Mouse (Mus musculus) liver, embryonic 16.5 days (tissue): ENCODE data around the gene Iqcf4. TPM values are rescaled to one million over a fixed set of nuclear protein-coding genes. Genes with fewer than 3 reads are reported as not detected.

Experiments
- ATAC-seq: fragments of 200-750 bp; cut with Nextera tagmentation; 2 replicates; pipeline ENCODE4 v1.8.0; 2017; ENCODE audit warnings: low read depth, mild to moderate bottlenecking, moderate number of reproducible peaks, moderate library complexity
- H3K27ac ChIP-seq: fragments of 300-500 bp; sonication (generic); 2 replicates; pipeline ENCODE4 v1.5.1; 2014; ENCODE audit warnings: mild to moderate bottlenecking, low read length
- H3K27me3 ChIP-seq: fragments of 300-500 bp; sonication (generic); 2 replicates; pipeline ENCODE4 v1.6.1; 2014; ENCODE audit warnings: low read depth, low read length, mixed read lengths; ENCODE audit not compliant: control insufficient read depth, insufficient read depth
- H3K36me3 ChIP-seq: fragments of 300-500 bp; sonication (generic); 2 replicates; pipeline ENCODE4 v1.6.1; 2014; ENCODE audit warnings: mild to moderate bottlenecking; ENCODE audit not compliant: control insufficient read depth, insufficient read depth
- H3K4me1 ChIP-seq: fragments of 300-500 bp; sonication (generic); 2 replicates; pipeline ENCODE4 v1.6.1; 2014; ENCODE audit warnings: low read depth, low read length, mixed read lengths; ENCODE audit not compliant: control insufficient read depth
- H3K4me2 ChIP-seq: fragments of 300-500 bp; sonication (generic); 2 replicates; pipeline ENCODE4 v1.6.1; 2014; ENCODE audit warnings: low read depth, low read length, mixed read lengths
- H3K4me3 ChIP-seq: fragments of 300-500 bp; sonication (generic); 2 replicates; pipeline ENCODE4 v1.5.1; 2014; ENCODE audit warnings: low read depth, mild to moderate bottlenecking, low read length
- H3K9ac ChIP-seq: fragments of 300-500 bp; sonication (generic); 2 replicates; pipeline ENCODE4 v1.6.1; 2014; ENCODE audit warnings: low read depth, low read length
- H3K9me3 ChIP-seq: fragments of 300-500 bp; sonication (generic); replicated peaks from 2 replicates; pipeline ENCODE4 v1.6.1; 2016; ENCODE audit warnings: low read length; ENCODE audit not compliant: control insufficient read depth
- WGBS: fragments of 180-500 bp; shearing (Covaris S2); extraction: QIAGEN DNeasy Blood & Tissue Kit; methylation state at CpG from one replicate; pipeline ENCODE4 v1.1.7; 2014; ENCODE audit not compliant: insufficient replicate concordance; 5-methylcytosine and 5-hydroxymethylcytosine counted together
- polyA plus RNA-seq: library from polyadenylated mRNA; unstranded; fragments of >200 nt; fragmentation: Nextera tagmentation; extraction: Ambion mirVana; gene quantifications from 2 replicates; pipeline ENCODE4 v1.2.1, GENCODE M21; 2015

The Iqcf4 gene
- not detected in 2 replicates for polyA plus RNA-seq

- Histone ChIP-seq H3K27ac (no peak within 1 kb of the TSS), H3K4me2 (no peak within 1 kb of the TSS), H3K36me3 (no peaks in the 10 kb centered on the region), H3K9me3 (no peaks in the 10 kb centered on the region), H3K4me1 (no peaks in the 10 kb centered on the region), H3K27me3 (no peaks in the 10 kb centered on the region), H3K9ac (no peak within 1 kb of the TSS), H3K4me3 (no peak within 1 kb of the TSS)
- WGBS = 68% methylated on average over 7 of the region's 7 CpGs
- ATAC-seq = no peak
Observed at GRCm38 (mm10) chr9:106570896-106571295, at the start of gene Iqcf4. Gene Iqcf4, minus strand, starts transcription at chr9:106570996.

GRCm38 (mm10) chr9:106617496-106617895 is 46.7 kb upstream of the Iqcf4 start:
- no peaks in the 10 kb centered on the region for H3K4me1 ChIP-seq
- H3K36me3 ChIP-seq = no peaks in the 10 kb centered on the region
- H3K27me3 ChIP-seq = no peaks in the 10 kb centered on the region
- ATAC-seq = no peak
- no peak overlapping the region for H3K27ac ChIP-seq
- H3K9me3 ChIP-seq = no peaks in the 10 kb centered on the region
- H3K4me3 ChIP-seq = no peak overlapping the region
- no peak overlapping the region for H3K9ac ChIP-seq
- WGBS = 50% methylated on average over 3 of the region's 3 CpGs
- H3K4me2 ChIP-seq = no peak overlapping the region

- WGBS = 61% methylated on average over 9 of the region's 9 CpGs
- H3K27ac ChIP-seq = no peak overlapping the region
- no peak overlapping the region for H3K4me2 ChIP-seq
- H3K9ac ChIP-seq = no peak overlapping the region
- H3K4me3 ChIP-seq = no peak overlapping the region
- no peak for ATAC-seq
- H3K4me1 ChIP-seq = no peaks in the 10 kb centered on the region
- H3K36me3 ChIP-seq = no peaks in the 10 kb centered on the region
- no peaks in the 10 kb centered on the region for H3K27me3 ChIP-seq
- no peaks in the 10 kb centered on the region for H3K9me3 ChIP-seq
Observed at GRCm38 (mm10) chr9:106616306-106616705, 45.5 kb upstream of the Iqcf4 start.

GRCm38 (mm10) chr9:106614616-106615015 is 43.8 kb upstream of the Iqcf4 start:
- Histone ChIP-seq H3K36me3 (no peaks in the 10 kb centered on the region), H3K4me1 (no peaks in the 10 kb centered on the region), H3K9ac (no peak overlapping the region), H3K4me3 (no peak overlapping the region), H3K4me2 (no peak overlapping the region), H3K9me3 (no peaks in the 10 kb centered on the region), H3K27ac (no peak overlapping the region), H3K27me3 (no peaks in the 10 kb centered on the region)
- no peak for ATAC-seq
- WGBS = 30% methylated on average over 3 of the region's 3 CpGs

- no peak for ATAC-seq
- H3K9ac ChIP-seq = no peak overlapping the region
- H3K4me2 ChIP-seq = no peak overlapping the region
- H3K4me3 ChIP-seq = no peak overlapping the region
- H3K36me3 ChIP-seq = no peaks in the 10 kb centered on the region
- no peaks in the 10 kb centered on the region for H3K4me1 ChIP-seq
- no peaks in the 10 kb centered on the region for H3K27me3 ChIP-seq
- WGBS = 38% methylated on average over 2 of the region's 2 CpGs
- H3K27ac ChIP-seq = no peak overlapping the region
- no peaks in the 10 kb centered on the region for H3K9me3 ChIP-seq
Observed at GRCm38 (mm10) chr9:106613951-106614350, 43.2 kb upstream of the Iqcf4 start.

- Histone ChIP-seq H3K27ac (no peak overlapping the region), H3K4me2 (no peak overlapping the region), H3K9me3 (no peaks in the 10 kb centered on the region), H3K4me3 (no peak overlapping the region), H3K4me1 (no peaks in the 10 kb centered on the region), H3K36me3 (no peaks in the 10 kb centered on the region), H3K27me3 (no peaks in the 10 kb centered on the region), H3K9ac (no peak overlapping the region)
- ATAC-seq = no peak
- 70% methylated on average over 4 of the region's 4 CpGs for WGBS
Observed at GRCm38 (mm10) chr9:106610727-106611126, 39.9 kb upstream of the Iqcf4 start.

GRCm38 (mm10) chr9:106600546-106600945 is 29.8 kb upstream of the Iqcf4 start:
- Histone ChIP-seq H3K4me3 (no peak overlapping the region), H3K27ac (no peak overlapping the region), H3K9me3 (no peaks in the 10 kb centered on the region), H3K4me1 (no peaks in the 10 kb centered on the region), H3K9ac (no peak overlapping the region), H3K36me3 (no peaks in the 10 kb centered on the region), H3K27me3 (no peaks in the 10 kb centered on the region), H3K4me2 (no peak overlapping the region)
- 17% methylated on average over 8 of the region's 8 CpGs for WGBS
- no peak for ATAC-seq

GRCm38 (mm10) chr9:106598466-106598865 is 27.7 kb upstream of the Iqcf4 start:
- H3K4me2 ChIP-seq = no peak overlapping the region
- ATAC-seq = no peak
- no peaks in the 10 kb centered on the region for H3K9me3 ChIP-seq
- 30% methylated on average over 7 of the region's 7 CpGs for WGBS
- no peaks in the 10 kb centered on the region for H3K27me3 ChIP-seq
- no peaks in the 10 kb centered on the region for H3K36me3 ChIP-seq
- H3K4me1 ChIP-seq = no peaks in the 10 kb centered on the region
- no peak overlapping the region for H3K4me3 ChIP-seq
- H3K27ac ChIP-seq = no peak overlapping the region
- H3K9ac ChIP-seq = no peak overlapping the region

GRCm38 (mm10) chr9:106595836-106596235 is 25.0 kb upstream of the Iqcf4 start:
- H3K4me1 ChIP-seq = no peaks in the 10 kb centered on the region
- H3K36me3 ChIP-seq = no peaks in the 10 kb centered on the region
- H3K9me3 ChIP-seq = no peaks in the 10 kb centered on the region
- no peak for ATAC-seq
- no peak overlapping the region for H3K27ac ChIP-seq
- no peaks in the 10 kb centered on the region for H3K27me3 ChIP-seq
- no peak overlapping the region for H3K4me3 ChIP-seq
- H3K9ac ChIP-seq = no peak overlapping the region
- 56% methylated on average over 7 of the region's 7 CpGs for WGBS
- H3K4me2 ChIP-seq = no peak overlapping the region
